Mouse (Mus musculus): Measurements from ENCODE around the gene Tulp1.
"Not testable (repeated sequence)": the region's sequence is repeated elsewhere in the genome, so short reads cannot be mapped to it uniquely, and the experiment has no call there.

Gene Tulp1

GRCm38 (mm10) chr17:28337547-28337946 is 27.5 kb downstream of the Tulp1 start:
- DNase-seq (ENCODE audit: low spot score) = no peak

- DNase-seq (ENCODE audit: low spot score) = no peak
Measured at GRCm38 (mm10) chr17:28335267-28335666, 29.8 kb downstream of the Tulp1 start.

- DNase-seq (ENCODE audit: low spot score) = peak; percentile 46
Measured at GRCm38 (mm10) chr17:28332915-28333546, 32.0 kb downstream of the Tulp1 start.

- no peak for DNase-seq (ENCODE audit: low spot score)
Measured at GRCm38 (mm10) chr17:28332113-28332914, 32.7 kb downstream of the Tulp1 start.

GRCm38 (mm10) chr17:28331241-28332112 is 33.5 kb downstream of the Tulp1 start:
- DNase-seq (ENCODE audit: low spot score) = peak; percentile 29

- DNase-seq (ENCODE audit: low spot score) = not testable (repeated sequence)
Measured at GRCm38 (mm10) chr17:28330590-28330989, 34.4 kb downstream of the Tulp1 start.

GRCm38 (mm10) chr17:28330232-28330546 is 34.8 kb downstream of the Tulp1 start:
- DNase-seq (ENCODE audit: low spot score) = no peak

GRCm38 (mm10) chr17:28329503-28330231 is 35.4 kb downstream of the Tulp1 start:
- DNase-seq (ENCODE audit: low spot score) = peak; percentile 28

- no peak for DNase-seq (ENCODE audit: low spot score)
Measured at GRCm38 (mm10) chr17:28328946-28329345, 36.1 kb downstream of the Tulp1 start.

- DNase-seq (ENCODE audit: low spot score) = peak; percentile 97
Measured at GRCm38 (mm10) chr17:28328366-28328928, 36.6 kb downstream of the Tulp1 start, which contains the start of gene Rpl10a. Rpl10a (plus strand) TSS chr17:28328471.

- DNase-seq (ENCODE audit: low spot score) = no peak
Measured at GRCm38 (mm10) chr17:28327673-28328325, 37.2 kb downstream of the Tulp1 start.

- DNase-seq (ENCODE audit: low spot score) = no peak
Measured at GRCm38 (mm10) chr17:28326951-28327350, 38.1 kb downstream of the Tulp1 start.

GRCm38 (mm10) chr17:28325751-28326150 is 39.3 kb downstream of the Tulp1 start:
- no peak for DNase-seq (ENCODE audit: low spot score)

- DNase-seq (ENCODE audit: low spot score) = not testable (repeated sequence)
Measured at GRCm38 (mm10) chr17:28324416-28324815, 40.6 kb downstream of the Tulp1 start.

GRCm38 (mm10) chr17:28323786-28324185 is 41.2 kb downstream of the Tulp1 start:
- no peak for DNase-seq (ENCODE audit: low spot score)

GRCm38 (mm10) chr17:28321700-28322099 is 43.3 kb downstream of the Tulp1 start:
- DNase-seq (ENCODE audit: low spot score) = no peak

GRCm38 (mm10) chr17:28317725-28318124 is 47.3 kb downstream of the Tulp1 start:
- DNase-seq (ENCODE audit: low spot score) = no peak

- DNase-seq (ENCODE audit: low spot score) = no peak
Measured at GRCm38 (mm10) chr17:28317091-28317490, 47.9 kb downstream of the Tulp1 start.

- DNase-seq (ENCODE audit: low spot score) = no peak
Measured at GRCm38 (mm10) chr17:28316476-28316875, 48.5 kb downstream of the Tulp1 start.

- DNase-seq (ENCODE audit: low spot score) = no peak
Measured at GRCm38 (mm10) chr17:28315611-28316160, 49.3 kb downstream of the Tulp1 start.

GRCm38 (mm10) chr17:28313880-28314225 is 51.2 kb downstream of the Tulp1 start:
- no peak for DNase-seq (ENCODE audit: low spot score)

Measured in embryo, embryonic 10.5 days (tissue).